Mouse (Mus musculus) megakaryocyte, embryonic 14.5 days (primary cell): ENCODE measurements at regions not wholly inside any gene's neighbourhood (a gene's known extent, or its start where the extent isn't known, plus 50 kb on each side); places are given as distances from the start of the nearest gene placed in this dataset.

ENCODE experiments used
- H3K27me3 ChIP-seq: replicated peaks from 2 replicates; pipeline ENCODE3; 2012; ENCODE audit warnings: inconsistent platforms
- H3K36me3 ChIP-seq: replicated peaks from 2 replicates; pipeline ENCODE3; 2012; ENCODE audit warnings: low read length, inconsistent platforms, mixed read lengths
- H3K4me1 ChIP-seq: 2 replicates; pipeline ENCODE4 v1.6.1; 2012; ENCODE audit warnings: inconsistent platforms
- H3K4me3 ChIP-seq: replicated peaks from 2 replicates; pipeline ENCODE3; 2012; ENCODE audit warnings: moderate library complexity, mild to moderate bottlenecking, inconsistent platforms
- H3K9me3 ChIP-seq: 2 replicates; pipeline ENCODE4 v1.6.1; 2012; ENCODE audit warnings: inconsistent platforms
- FLI1 ChIP-seq: IDR thresholded peaks from 2 replicates; pipeline ENCODE4 v1.6.1; 2012; ENCODE audit warnings: low read length, inconsistent platforms, mixed read lengths
- GATA1 ChIP-seq: IDR thresholded peaks from 3 replicates; pipeline ENCODE4 v1.6.1; 2012; ENCODE audit warnings: mixed read lengths, low read length, inconsistent platforms, borderline replicate concordance

- no peak overlapping the region for H3K4me3 ChIP-seq
Measured at GRCm38 (mm10) chr9:46480080-46480690, 160.4 kb upstream of the 4931429L15Rik start.

GRCm38 (mm10) chr9:46478611-46479010 lies 158.8 kb upstream of the 4931429L15Rik start:
- Histone ChIP-seq H3K27me3 (peaks cover 6% of the 10 kb centered on the region), H3K36me3 (no peaks in the 10 kb centered on the region), H3K4me1 (no peaks in the 10 kb centered on the region), H3K9me3 (peaks cover 13% of the 10 kb centered on the region), H3K4me3 (no peak overlapping the region)
- no peak for TF ChIP-seq FLI1

More at GRCm38 (mm10) chr9:46480080-46480690, 160.4 kb upstream of the 4931429L15Rik start:
- Histone ChIP-seq H3K36me3 (no peaks in the 10 kb centered on the region), H3K9me3 (peaks cover 11% of the 10 kb centered on the region), H3K27me3 (peaks cover 6% of the 10 kb centered on the region), H3K4me1 (no peaks in the 10 kb centered on the region)
- no peak for TF ChIP-seq FLI1
- no peak for TF ChIP-seq GATA1

GRCm38 (mm10) chr9:46476516-46476915 lies 156.7 kb upstream of the 4931429L15Rik start:
- TF ChIP-seq GATA1 (no peak), FLI1 (no peak)
- H3K27me3 ChIP-seq = no peaks in the 10 kb centered on the region

GRCm38 (mm10) chr9:46473681-46474080 lies 153.9 kb upstream of the 4931429L15Rik start:
- Histone ChIP-seq H3K27me3 (no peaks in the 10 kb centered on the region), H3K4me1 (no peaks in the 10 kb centered on the region), H3K4me3 (no peak overlapping the region), H3K36me3 (no peaks in the 10 kb centered on the region), H3K9me3 (peaks cover 13% of the 10 kb centered on the region)
- no peak for TF ChIP-seq FLI1

More at GRCm38 (mm10) chr9:46476516-46476915, 156.7 kb upstream of the 4931429L15Rik start:
- H3K9me3 ChIP-seq = peaks cover 13% of the 10 kb centered on the region
- no peaks in the 10 kb centered on the region for H3K36me3 ChIP-seq
- no peaks in the 10 kb centered on the region for H3K4me1 ChIP-seq
- no peak overlapping the region for H3K4me3 ChIP-seq

GRCm38 (mm10) chr9:46469521-46469920 lies 149.7 kb upstream of the 4931429L15Rik start:
- H3K27me3 ChIP-seq = no peaks in the 10 kb centered on the region
- no peaks in the 10 kb centered on the region for H3K4me1 ChIP-seq
- no peak overlapping the region for H3K4me3 ChIP-seq
- no peaks in the 10 kb centered on the region for H3K36me3 ChIP-seq
- TF ChIP-seq GATA1 (no peak), FLI1 (no peak)
- H3K9me3 ChIP-seq = peaks cover 13% of the 10 kb centered on the region; the same call in 1 of the 2 replicates

GRCm38 (mm10) chr9:46468306-46468705 lies 148.5 kb upstream of the 4931429L15Rik start:
- TF ChIP-seq FLI1 = no peak
- no peak for TF ChIP-seq GATA1
- H3K4me3 ChIP-seq = no peak overlapping the region
- H3K9me3 ChIP-seq = peaks cover 13% of the 10 kb centered on the region; the same call in 1 of the 2 replicates

GRCm38 (mm10) chr9:46467671-46468070 lies 147.9 kb upstream of the 4931429L15Rik start:
- TF ChIP-seq GATA1 (no peak), FLI1 (no peak)
- H3K9me3 ChIP-seq = peaks cover 13% of the 10 kb centered on the region; the same call in 1 of the 2 replicates
- H3K36me3 ChIP-seq = no peaks in the 10 kb centered on the region
- no peaks in the 10 kb centered on the region for H3K27me3 ChIP-seq
- H3K4me1 ChIP-seq = no peaks in the 10 kb centered on the region
- H3K4me3 ChIP-seq = no peak overlapping the region

More at GRCm38 (mm10) chr9:46468306-46468705, 148.5 kb upstream of the 4931429L15Rik start:
- no peaks in the 10 kb centered on the region for H3K4me1 ChIP-seq
- no peaks in the 10 kb centered on the region for H3K36me3 ChIP-seq
- H3K27me3 ChIP-seq = no peaks in the 10 kb centered on the region

- H3K4me3 ChIP-seq = no peak overlapping the region
- H3K27me3 ChIP-seq = no peaks in the 10 kb centered on the region
- no peaks in the 10 kb centered on the region for H3K4me1 ChIP-seq
- H3K36me3 ChIP-seq = no peaks in the 10 kb centered on the region
- TF ChIP-seq GATA1 (no peak), FLI1 (no peak)
- peaks cover 13% of the 10 kb centered on the region; the same call in 1 of the 2 replicates for H3K9me3 ChIP-seq
Measured at GRCm38 (mm10) chr9:46462681-46463080, 142.9 kb upstream of the 4931429L15Rik start.

- TF ChIP-seq GATA1 (no peak), FLI1 (no peak)
- no peak overlapping the region for H3K4me3 ChIP-seq
Measured at GRCm38 (mm10) chr9:46457945-46458344, 138.2 kb upstream of the 4931429L15Rik start.

GRCm38 (mm10) chr9:46454807-46455610 lies 135.2 kb upstream of the 4931429L15Rik start:
- Histone ChIP-seq H3K4me3 (no peak overlapping the region), H3K36me3 (no peaks in the 10 kb centered on the region), H3K9me3 (no peaks in the 10 kb centered on the region), H3K27me3 (no peaks in the 10 kb centered on the region), H3K4me1 (no peaks in the 10 kb centered on the region)
- no peak for TF ChIP-seq GATA1
- no peak for TF ChIP-seq FLI1

More at GRCm38 (mm10) chr9:46457945-46458344, 138.2 kb upstream of the 4931429L15Rik start:
- no peaks in the 10 kb centered on the region for H3K4me1 ChIP-seq
- H3K9me3 ChIP-seq = no peaks in the 10 kb centered on the region
- no peaks in the 10 kb centered on the region for H3K27me3 ChIP-seq
- no peaks in the 10 kb centered on the region for H3K36me3 ChIP-seq
